Mouse (Mus musculus) heart, embryonic 11.5 days (tissue): ENCODE measurements around the gene Gpc5. TPM values are rescaled to one million over a fixed set of nuclear protein-coding genes. Genes with fewer than 3 reads are reported as not detected.

Experiments
- ATAC-seq: fragments of 200-750 bp; cut with Nextera tagmentation; replicated peaks from 2 replicates; pipeline ENCODE4 v1.8.0; 2017; ENCODE audit warnings: moderate library complexity; ENCODE audit not compliant: insufficient number of reproducible peaks, low FRiP score, low TSS enrichment
- H3K27ac ChIP-seq: fragments of 300-500 bp; sonication (generic); 2 replicates; pipeline ENCODE4 v1.5.1; 2014; ENCODE audit warnings: mild to moderate bottlenecking, low read depth, low read length
- H3K27me3 ChIP-seq: fragments of 300-500 bp; sonication (generic); 2 replicates; pipeline ENCODE4 v1.6.1; 2014; ENCODE audit warnings: mild to moderate bottlenecking, low read length, mixed read lengths; ENCODE audit not compliant: control insufficient read depth, insufficient read depth
- H3K36me3 ChIP-seq: fragments of 300-500 bp; sonication (generic); 2 replicates; pipeline ENCODE4 v1.6.1; 2014; ENCODE audit warnings: mild to moderate bottlenecking, low read length, moderate library complexity, mixed read lengths; ENCODE audit not compliant: control insufficient read depth, insufficient read depth
- H3K4me1 ChIP-seq: fragments of 300-500 bp; sonication (generic); 2 replicates; pipeline ENCODE4 v1.6.1; 2014; ENCODE audit warnings: low read length; ENCODE audit not compliant: control insufficient read depth, insufficient read depth
- H3K4me2 ChIP-seq: fragments of 300-500 bp; sonication (generic); 2 replicates; pipeline ENCODE4 v1.6.1; 2014; ENCODE audit warnings: mild to moderate bottlenecking, moderate library complexity
- H3K4me3 ChIP-seq: fragments of 300-500 bp; sonication (generic); 2 replicates; pipeline ENCODE4 v1.5.1; 2014; ENCODE audit warnings: low read depth, low read length
- H3K9ac ChIP-seq: fragments of 300-500 bp; sonication (generic); 2 replicates; pipeline ENCODE4 v1.6.1; 2014; ENCODE audit warnings: mild to moderate bottlenecking, low read depth, low read length, moderate library complexity
- H3K9me3 ChIP-seq: fragments of 300-500 bp; sonication (generic); replicated peaks from 2 replicates; pipeline ENCODE4 v1.6.1; 2016; ENCODE audit warnings: low read length; ENCODE audit not compliant: control insufficient read depth
- WGBS: fragments of 180-500 bp; shearing (Covaris S2); extraction: QIAGEN DNeasy Blood & Tissue Kit; methylation state at CpG from one replicate; pipeline ENCODE4 v1.1.7; 2014; ENCODE audit not compliant: insufficient replicate concordance; 5-methylcytosine and 5-hydroxymethylcytosine counted together
- polyA plus RNA-seq: library from polyadenylated mRNA; unstranded; fragments of >200 nt; fragmentation: Nextera tagmentation; extraction: Ambion mirVana; gene quantifications from 2 replicates; pipeline ENCODE4 v1.2.1, GENCODE M21; 2014

Gpc5 gene
- polyA plus RNA-seq, 1 experiment from 2014 or later: 0.53 TPM

GRCm38 (mm10) chr14:115177322-115177836, 85.4 kb downstream of the Gpc5 start:
- WGBS: 67% methylated on average over 3 of the region's 3 CpGs
- Histone ChIP-seq H3K27me3 (no peaks in the 10 kb centered on the region), H3K36me3 (no peaks in the 10 kb centered on the region), H3K4me3 (no peak overlapping the region), H3K4me2 (no peak overlapping the region), H3K9ac (no peak overlapping the region), H3K9me3 (no peaks in the 10 kb centered on the region), H3K27ac (no peak overlapping the region), H3K4me1 (no peaks in the 10 kb centered on the region)
- ATAC-seq: no peak

DNA sequence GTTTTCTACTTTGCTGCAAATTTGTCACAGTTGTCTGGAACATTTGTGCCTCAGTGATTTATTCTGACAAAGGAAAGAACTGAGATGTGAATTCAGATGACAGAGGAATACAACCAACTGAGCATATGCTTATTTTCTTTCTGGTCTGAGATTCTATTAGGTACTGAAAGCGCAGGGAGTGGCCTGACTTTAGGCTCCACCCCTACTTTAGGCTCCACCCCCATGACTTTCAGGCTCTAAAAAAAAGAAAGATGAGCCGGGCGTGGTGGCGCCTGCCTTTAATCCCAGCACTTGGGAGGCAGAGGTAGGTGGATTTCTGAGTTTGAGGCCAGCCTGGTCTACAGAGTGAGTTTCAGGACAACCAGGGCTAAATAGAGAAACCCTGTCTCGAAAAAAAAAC, 87.9 kb downstream of the Gpc5 start:
- no peak overlapping the region for H3K4me3 ChIP-seq
- ATAC-seq: no peak
- H3K27ac ChIP-seq: no peak overlapping the region
- H3K36me3 ChIP-seq: no peaks in the 10 kb centered on the region
- no peak overlapping the region for H3K4me2 ChIP-seq
- no peaks in the 10 kb centered on the region for H3K27me3 ChIP-seq
- H3K9ac ChIP-seq: no peak overlapping the region
- H3K9me3 ChIP-seq: no peaks in the 10 kb centered on the region
- no peaks in the 10 kb centered on the region for H3K4me1 ChIP-seq
- 65% methylated on average over 5 of the region's 5 CpGs for WGBS

GRCm38 (mm10) chr14:115188256-115188655, 96.2 kb downstream of the Gpc5 start:
- 80% methylated on average over 8 of the region's 8 CpGs for WGBS
- no peak for ATAC-seq

DNA sequence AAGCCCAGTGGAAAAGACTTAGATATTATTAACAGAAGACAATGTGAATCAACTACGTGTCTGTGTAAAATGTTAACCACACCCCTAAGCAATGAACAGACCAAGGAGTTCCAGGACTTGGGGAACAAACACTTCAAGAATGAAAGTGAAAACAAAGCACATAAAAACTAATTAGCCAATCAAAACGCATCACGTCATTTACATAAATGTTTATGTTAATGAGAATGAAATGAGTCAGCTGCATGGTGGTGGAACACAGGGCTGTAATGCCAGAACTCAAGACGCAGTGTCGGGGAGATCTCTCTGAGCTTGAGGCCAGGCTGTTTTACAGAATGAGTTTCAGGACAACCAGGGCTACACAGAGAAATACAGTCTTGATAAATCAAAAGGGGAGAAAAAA, 136.1 kb downstream of the Gpc5 start:
- no peak for ATAC-seq
- WGBS: 75% methylated on average over 5 of the region's 5 CpGs

More at GRCm38 (mm10) chr14:115188256-115188655, 96.2 kb downstream of the Gpc5 start:
- H3K27ac ChIP-seq: no peak overlapping the region
- no peaks in the 10 kb centered on the region for H3K4me1 ChIP-seq
- no peak overlapping the region for H3K4me2 ChIP-seq
- H3K36me3 ChIP-seq: no peaks in the 10 kb centered on the region
- H3K9me3 ChIP-seq: no peaks in the 10 kb centered on the region
- no peaks in the 10 kb centered on the region for H3K27me3 ChIP-seq
- H3K4me3 ChIP-seq: no peak overlapping the region
- no peak overlapping the region for H3K9ac ChIP-seq

GRCm38 (mm10) chr14:115236387-115236786, 144.4 kb downstream of the Gpc5 start:
- no peak overlapping the region for H3K4me2 ChIP-seq
- H3K27ac ChIP-seq: no peak overlapping the region
- no peak for ATAC-seq
- H3K4me1 ChIP-seq: no peaks in the 10 kb centered on the region
- no peaks in the 10 kb centered on the region for H3K9me3 ChIP-seq
- 69% methylated on average over 4 of the region's 4 CpGs for WGBS
- H3K9ac ChIP-seq: no peak overlapping the region
- H3K27me3 ChIP-seq: no peaks in the 10 kb centered on the region
- no peak overlapping the region for H3K4me3 ChIP-seq
- no peaks in the 10 kb centered on the region for H3K36me3 ChIP-seq

More for the DNA sequence above, 136.1 kb downstream of the Gpc5 start:
- H3K27ac ChIP-seq: no peak overlapping the region
- H3K27me3 ChIP-seq: no peaks in the 10 kb centered on the region
- no peaks in the 10 kb centered on the region for H3K9me3 ChIP-seq
- no peak overlapping the region for H3K9ac ChIP-seq
- H3K4me2 ChIP-seq: no peak overlapping the region
- H3K36me3 ChIP-seq: no peaks in the 10 kb centered on the region
- no peak overlapping the region for H3K4me3 ChIP-seq
- H3K4me1 ChIP-seq: no peaks in the 10 kb centered on the region

- 63% methylated on average over 4 of the region's 4 CpGs for WGBS
- Histone ChIP-seq H3K4me2 (no peak overlapping the region), H3K36me3 (no peaks in the 10 kb centered on the region), H3K4me3 (no peak overlapping the region), H3K4me1 (no peaks in the 10 kb centered on the region), H3K9ac (no peak overlapping the region), H3K27ac (no peak overlapping the region), H3K9me3 (no peaks in the 10 kb centered on the region), H3K27me3 (no peaks in the 10 kb centered on the region)
- no peak for ATAC-seq
These were observed 148.8 kb downstream of the Gpc5 start for GRCm38 (mm10) chr14:115240621-115241373.

DNA sequence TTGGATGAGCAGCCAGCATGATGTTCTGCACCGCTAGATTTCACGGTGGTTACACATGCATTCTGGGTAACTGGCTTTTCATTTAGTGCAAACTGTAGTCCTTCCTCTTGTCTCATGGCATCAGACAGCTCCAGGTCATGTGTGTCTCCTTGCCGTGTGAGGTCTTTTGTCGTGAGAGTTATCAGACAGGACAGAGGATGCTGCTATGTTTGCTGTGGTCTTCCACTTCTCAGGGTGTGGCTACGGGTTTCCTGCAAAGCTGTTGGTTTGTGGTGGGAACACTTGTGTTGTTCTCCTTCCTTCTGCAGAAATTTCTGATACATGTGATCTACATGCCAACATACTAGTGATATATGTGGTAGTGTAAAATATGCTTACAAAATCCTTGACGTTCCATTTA, 158.5 kb downstream of the Gpc5 start:
- Histone ChIP-seq H3K36me3 (no peaks in the 10 kb centered on the region), H3K4me1 (no peaks in the 10 kb centered on the region), H3K27ac (no peak overlapping the region), H3K9me3 (no peaks in the 10 kb centered on the region), H3K4me3 (no peak overlapping the region), H3K9ac (no peak overlapping the region), H3K4me2 (no peak overlapping the region), H3K27me3 (no peaks in the 10 kb centered on the region)
- 84% methylated on average over 6 of the region's 6 CpGs for WGBS
- no peak for ATAC-seq

DNA sequence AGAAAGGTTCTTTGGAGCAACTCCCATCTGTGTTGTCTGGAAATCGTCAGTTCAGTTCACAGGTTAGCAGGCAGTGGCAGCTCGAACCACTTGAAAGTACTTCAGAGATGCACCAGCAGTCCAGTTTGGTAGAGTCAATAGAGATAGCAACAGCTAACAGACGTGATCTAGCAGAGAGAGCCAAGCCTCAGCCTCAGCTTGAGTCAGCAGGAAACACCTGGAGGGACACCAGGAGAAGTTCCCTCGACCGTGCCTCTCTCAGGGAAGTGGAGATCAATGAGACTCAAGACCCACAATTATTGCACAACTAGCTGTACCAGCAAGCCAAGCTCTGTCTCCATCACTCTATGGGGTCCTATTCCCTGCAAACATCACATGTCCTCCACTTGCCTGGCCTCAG, 159.8 kb downstream of the Gpc5 start:
- no peaks in the 10 kb centered on the region for H3K4me1 ChIP-seq
- no peak overlapping the region for H3K4me2 ChIP-seq
- no peak overlapping the region for H3K4me3 ChIP-seq
- H3K9ac ChIP-seq: no peak overlapping the region
- no peak for ATAC-seq
- H3K36me3 ChIP-seq: no peaks in the 10 kb centered on the region
- no peaks in the 10 kb centered on the region for H3K27me3 ChIP-seq
- H3K27ac ChIP-seq: no peak overlapping the region
- H3K9me3 ChIP-seq: no peaks in the 10 kb centered on the region
- 39% methylated on average over 5 of the region's 5 CpGs for WGBS

DNA sequence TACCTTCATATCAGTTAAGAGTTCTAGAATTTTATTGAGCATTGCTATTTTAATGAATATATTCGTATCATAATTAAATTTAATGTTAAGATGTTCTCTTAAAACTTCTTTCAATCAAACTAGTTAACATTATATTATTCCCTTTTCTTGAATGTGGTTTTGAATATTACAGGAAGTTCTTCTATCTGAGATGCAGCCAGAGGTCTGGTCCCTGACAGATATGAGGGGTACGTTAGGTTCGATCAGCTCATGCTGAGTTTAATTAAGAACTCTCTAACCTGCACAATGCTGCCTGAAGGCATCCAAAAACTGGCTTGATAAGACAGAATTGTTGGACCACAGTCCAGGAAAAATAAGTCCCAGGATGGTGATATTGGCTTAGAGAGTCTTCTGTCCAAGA, 161.1 kb downstream of the Gpc5 start:
- no peaks in the 10 kb centered on the region for H3K9me3 ChIP-seq
- no peak overlapping the region for H3K4me2 ChIP-seq
- H3K36me3 ChIP-seq: no peaks in the 10 kb centered on the region
- no peak overlapping the region for H3K27ac ChIP-seq
- WGBS: 84% methylated on average over 3 of the region's 3 CpGs
- no peak for ATAC-seq
- H3K27me3 ChIP-seq: no peaks in the 10 kb centered on the region
- no peak overlapping the region for H3K4me3 ChIP-seq
- H3K4me1 ChIP-seq: no peaks in the 10 kb centered on the region
- H3K9ac ChIP-seq: no peak overlapping the region
